Mouse (Mus musculus): Measurements from ENCODE around the gene Isyna1.
A peak's percentile ranks its signal among the peaks of the same experiment; 100 is the strongest.

DNA sequence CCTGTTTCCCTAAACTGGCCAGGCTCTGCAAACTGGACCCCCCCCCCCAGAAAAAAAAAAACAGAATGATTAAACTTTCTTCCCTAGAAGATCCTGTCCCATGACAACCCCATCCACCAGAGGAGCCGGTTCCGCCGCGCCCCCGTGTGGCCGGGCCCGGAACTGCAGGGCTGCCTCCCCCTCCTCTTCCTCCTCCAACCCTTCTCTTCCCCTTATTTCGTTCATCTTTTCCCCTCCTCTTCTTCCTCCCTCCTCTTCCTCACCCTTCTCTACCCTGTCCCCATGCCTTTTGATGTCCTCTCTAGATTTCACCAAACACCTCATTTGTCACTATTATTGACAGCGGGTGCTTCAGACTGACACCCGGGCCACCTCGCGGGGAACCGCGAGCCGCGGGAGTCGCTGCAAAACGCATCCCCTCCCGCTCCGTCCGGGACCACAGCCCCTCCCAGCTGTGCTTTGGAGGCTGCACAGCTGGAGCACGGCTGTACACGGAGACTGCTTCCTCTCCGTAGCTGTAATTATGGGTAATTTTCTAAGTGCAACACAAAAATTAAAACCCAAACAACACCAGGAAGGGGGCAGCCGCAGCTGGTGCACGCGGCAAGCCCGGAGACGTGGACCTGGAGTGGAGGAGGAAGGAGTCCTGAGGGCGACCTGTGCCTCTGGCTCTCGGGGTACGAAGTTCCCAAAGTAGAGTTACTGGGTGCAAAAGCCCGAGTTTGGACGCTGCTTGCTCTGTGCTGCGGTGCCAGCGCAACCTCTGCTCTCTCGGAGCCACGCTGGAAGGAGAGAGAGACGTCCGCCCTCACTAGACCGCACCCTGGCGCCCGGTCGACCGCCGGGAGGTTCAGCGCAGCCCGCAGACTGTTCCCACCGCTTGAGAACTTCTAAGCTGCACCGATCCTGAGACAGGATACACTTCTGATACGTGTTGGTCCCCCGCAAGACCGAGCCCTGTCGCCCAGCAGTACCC is 16.9 kb downstream of the Isyna1 start:
- TF ChIP-seq POLR2A (IDR thresholded peaks at IDR 0.05; ENCODE audit: extremely low read depth, insufficient read depth, low read length) (no peak), CTCF (IDR thresholded peaks at IDR 0.05; ENCODE audit: extremely low read depth, insufficient read depth, low read length) (peak; percentile 61)
